Mouse (Mus musculus) C2C12 (cell line): ENCODE measurements around the gene Nmrk1.

Source experiments
- CTCF ChIP-seq: IDR thresholded peaks from one replicate; pipeline ENCODE4 v1.5.1; 2011; ENCODE audit not compliant: control insufficient read depth, insufficient read depth, insufficient read length
- MAX ChIP-seq: IDR thresholded peaks from one replicate; pipeline ENCODE4 v1.6.1; 2011; ENCODE audit warnings: mild to moderate bottlenecking, control low read depth
- MYOD1 ChIP-seq: IDR thresholded peaks from one replicate; pipeline ENCODE4 v1.6.1; 2011; ENCODE audit warnings: low read depth; ENCODE audit not compliant: control insufficient read depth, insufficient read length
- MYOG ChIP-seq: IDR thresholded peaks from one replicate; pipeline ENCODE4 v1.6.1; 2011; ENCODE audit not compliant: control insufficient read depth, insufficient read length; ENCODE audit errors: extremely low read depth
- USF1 ChIP-seq: IDR thresholded peaks from one replicate; pipeline ENCODE4 v1.6.1; 2011; ENCODE audit warnings: low read depth, mild to moderate bottlenecking, control low read depth, moderate library complexity

GRCm38 (mm10) chr19:18619691-18620090 is 12.1 kb upstream of the Nmrk1 start:
- TF ChIP-seq CTCF (no peak), USF1 (no peak), MAX (no peak), MYOG (no peak), MYOD1 (no peak)
